Mouse (Mus musculus) gonadal fat pad, adult 2 months (tissue): ENCODE data around the gene Myh7. TPM values are rescaled to one million over a fixed set of nuclear protein-coding genes. Genes with fewer than 3 reads are reported as not detected.
"Not testable (repeated sequence)": the region's sequence is repeated elsewhere in the genome, so short reads cannot be mapped to it uniquely, and the experiment has no call there.

Experiments used
- DNase-seq: peaks from one replicate; pipeline ENCODE4 v3.0.0-alpha.2; 2012; ENCODE audit warnings: low read depth
- polyA plus RNA-seq: library from polyadenylated mRNA; depleted of rRNA; stranded (reverse); fragments of >200 nt; gene quantifications from 2 replicates; pipeline ENCODE4 v1.2.3, GENCODE M21; 2012; rRNA removed

The Myh7 gene
- polyA plus RNA-seq, result 0.18 and 0.54 TPM in 2 replicates

GRCm38 (mm10) chr14:54994136-54994868 is at the start of gene Myh7:
Gene Myh7, minus strand, starts transcription at chr14:54994626.
- DNase-seq, result no peak

- DNase-seq, result not testable (repeated sequence)
Observed at GRCm38 (mm10) chr14:55043694-55044093, 49.3 kb upstream of the Myh7 start.

GRCm38 (mm10) chr14:55032695-55033225 is 38.3 kb upstream of the Myh7 start:
- no peak for DNase-seq

- DNase-seq, result no peak
Observed at GRCm38 (mm10) chr14:55029034-55029698, 34.7 kb upstream of the Myh7 start.

DNA sequence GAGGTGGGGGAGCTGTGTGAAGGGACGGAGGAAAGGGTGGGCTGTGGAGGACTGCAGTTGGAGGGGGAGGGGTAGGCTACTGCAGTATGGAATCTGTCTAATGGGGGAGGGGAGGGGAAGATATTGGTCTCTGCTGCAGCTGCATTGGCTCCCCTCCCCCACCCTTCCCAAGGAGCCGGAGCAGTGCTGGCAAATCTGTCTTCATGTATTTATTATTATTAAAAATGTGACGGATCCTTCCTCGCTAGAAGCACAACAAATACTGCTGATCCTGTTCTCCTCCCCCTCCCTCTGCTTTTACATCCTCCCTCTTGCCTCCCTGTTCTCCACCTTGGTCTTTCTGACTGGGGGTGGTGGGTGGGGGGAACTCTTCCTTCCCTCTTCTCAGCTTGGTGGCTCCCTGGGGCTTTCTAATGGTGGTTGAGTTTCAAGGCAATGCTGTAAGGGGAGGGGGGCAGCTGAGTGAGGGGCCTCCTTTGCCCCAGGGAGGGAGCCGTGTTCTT is 34.0 kb upstream of the Myh7 start:
- no peak for DNase-seq

DNA sequence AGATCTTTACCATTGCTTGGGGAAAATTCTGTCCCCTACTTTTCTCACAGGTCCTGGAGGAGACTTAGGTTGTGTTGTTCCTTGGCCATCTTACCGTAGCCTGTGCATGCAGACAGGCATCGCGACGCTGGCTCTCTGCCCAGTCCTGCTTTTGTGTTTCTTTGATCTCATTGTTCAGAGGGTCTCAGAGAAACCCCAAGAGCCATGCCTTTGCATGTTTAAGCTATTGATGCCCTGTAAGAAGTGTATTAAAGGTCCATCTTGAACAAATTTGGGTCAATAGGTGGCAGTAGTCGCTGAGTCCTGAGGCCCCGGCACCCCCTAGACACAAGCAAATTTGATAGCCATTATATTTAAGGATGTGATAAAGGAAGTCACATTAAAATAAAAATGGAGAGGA is 33.2 kb upstream of the Myh7 start:
- DNase-seq, result no peak

- DNase-seq, result no peak
Observed at GRCm38 (mm10) chr14:55027251-55027650, 32.8 kb upstream of the Myh7 start.

- DNase-seq, result no peak
Observed at GRCm38 (mm10) chr14:55025527-55025926, 31.1 kb upstream of the Myh7 start.

- DNase-seq, result no peak
Observed at GRCm38 (mm10) chr14:55024236-55024635, 29.8 kb upstream of the Myh7 start.

GRCm38 (mm10) chr14:55023011-55023410 is 28.6 kb upstream of the Myh7 start:
- no peak for DNase-seq

GRCm38 (mm10) chr14:55020394-55020793 is 26.0 kb upstream of the Myh7 start:
- no peak for DNase-seq

- DNase-seq, result no peak
Observed at GRCm38 (mm10) chr14:55016876-55017275, 22.4 kb upstream of the Myh7 start.

DNA sequence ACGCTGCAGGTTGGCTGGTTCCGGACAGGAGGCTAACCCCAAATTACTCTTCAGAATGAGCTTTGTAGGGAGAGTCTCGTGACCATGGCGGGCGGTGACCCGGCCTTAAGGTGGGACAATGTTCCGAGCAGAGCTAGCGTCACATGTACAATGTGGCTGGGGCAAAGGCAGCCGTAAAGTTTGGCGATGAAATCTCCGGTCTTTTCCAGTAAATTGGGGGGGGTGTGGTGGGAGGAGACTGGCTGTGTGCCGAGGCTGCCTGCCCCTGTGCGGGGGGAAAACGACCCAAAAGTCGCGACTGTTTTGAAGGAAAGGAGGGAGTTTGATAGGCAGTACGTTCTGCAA is 21.3 kb upstream of the Myh7 start:
- DNase-seq, result no peak

- peak; percentile 100 for DNase-seq
Observed at GRCm38 (mm10) chr14:55014991-55015766, 20.8 kb upstream of the Myh7 start, which contains the start of gene Ngdn. Gene Ngdn, plus strand, starts transcription at chr14:55015454.

DNA sequence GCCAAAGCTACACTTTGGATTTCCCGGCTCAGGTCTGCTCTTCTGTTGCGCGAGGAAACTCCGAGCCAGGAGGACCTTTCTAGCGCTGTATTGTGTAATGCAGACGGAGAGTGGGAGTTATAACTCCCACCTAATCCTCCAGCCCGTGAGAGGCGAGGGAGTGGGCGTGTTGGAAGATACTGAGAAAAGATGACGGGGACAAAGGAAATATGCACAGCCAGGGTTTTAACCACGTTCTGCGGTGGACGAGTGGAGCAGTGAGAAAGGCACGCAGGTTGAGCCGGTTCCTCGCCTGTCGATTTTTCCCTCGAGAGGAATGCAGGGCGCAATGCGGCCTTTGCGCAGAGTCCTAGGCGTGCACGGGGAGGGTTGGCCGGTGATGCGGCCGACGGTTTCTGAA is 20.2 kb upstream of the Myh7 start:
- DNase-seq, result peak; percentile 57

GRCm38 (mm10) chr14:55011116-55011515 is 16.7 kb upstream of the Myh7 start:
- no peak for DNase-seq

GRCm38 (mm10) chr14:55008417-55008816 is 14.0 kb upstream of the Myh7 start:
- DNase-seq, result no peak

DNA sequence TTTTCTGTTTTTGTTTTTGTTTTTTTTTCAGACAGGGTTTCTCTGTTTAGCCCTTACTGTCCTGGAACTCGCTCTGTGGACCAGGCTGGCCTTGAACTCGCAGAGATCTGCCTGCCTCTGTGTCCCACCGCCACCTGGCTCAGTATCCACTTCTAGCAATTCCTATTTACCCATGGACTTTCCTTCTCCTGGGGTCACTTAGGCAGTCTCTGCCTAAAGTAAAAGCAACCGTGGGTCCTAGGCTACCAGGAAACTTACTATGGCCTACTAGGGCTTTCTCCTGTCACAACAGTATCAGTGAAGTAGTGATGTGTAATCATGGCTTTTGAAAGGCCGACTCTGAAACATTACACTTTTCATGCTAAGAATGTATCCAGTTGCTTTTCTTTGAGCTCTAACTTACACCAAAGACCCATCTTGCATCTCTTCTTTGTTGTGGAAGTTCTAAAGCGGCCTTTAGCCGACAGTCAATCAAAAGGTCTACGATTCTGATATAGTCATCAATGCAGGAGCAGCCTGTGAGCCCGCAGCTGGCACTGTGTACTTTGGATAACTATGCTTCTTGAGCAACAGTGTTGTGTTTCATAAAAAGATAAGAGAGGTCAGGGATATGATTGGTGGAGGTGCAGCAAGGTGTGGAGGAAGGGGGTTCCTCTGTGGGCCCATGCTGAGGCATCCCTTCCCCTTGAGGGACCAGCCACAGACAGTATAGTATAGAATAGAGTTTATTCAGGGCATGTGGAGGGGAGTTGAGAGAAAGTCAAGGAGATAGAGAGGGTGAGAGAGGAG is 12.9 kb upstream of the Myh7 start:
- DNase-seq, result no peak

DNA sequence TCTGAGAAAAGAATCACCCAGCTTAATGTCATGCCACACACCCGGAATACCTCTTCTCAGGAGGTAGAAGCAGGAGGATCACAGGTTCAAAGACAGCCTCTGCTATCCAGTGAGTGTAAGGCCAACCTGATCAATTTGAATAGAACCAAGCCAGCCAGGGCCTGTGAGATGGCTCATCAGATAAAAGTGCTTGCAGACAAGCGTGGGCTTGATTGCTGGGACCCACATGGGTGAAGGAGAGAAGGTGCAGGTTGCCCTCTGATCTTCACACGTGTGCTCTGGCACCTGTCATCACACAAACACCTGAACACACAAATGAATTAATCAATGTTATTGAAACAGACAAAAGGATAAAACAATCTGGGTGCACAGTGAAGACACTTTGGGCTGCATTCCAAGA is 12.1 kb upstream of the Myh7 start:
- no peak for DNase-seq

- no peak for DNase-seq
Observed at GRCm38 (mm10) chr14:55005967-55006366, 11.5 kb upstream of the Myh7 start.

DNA sequence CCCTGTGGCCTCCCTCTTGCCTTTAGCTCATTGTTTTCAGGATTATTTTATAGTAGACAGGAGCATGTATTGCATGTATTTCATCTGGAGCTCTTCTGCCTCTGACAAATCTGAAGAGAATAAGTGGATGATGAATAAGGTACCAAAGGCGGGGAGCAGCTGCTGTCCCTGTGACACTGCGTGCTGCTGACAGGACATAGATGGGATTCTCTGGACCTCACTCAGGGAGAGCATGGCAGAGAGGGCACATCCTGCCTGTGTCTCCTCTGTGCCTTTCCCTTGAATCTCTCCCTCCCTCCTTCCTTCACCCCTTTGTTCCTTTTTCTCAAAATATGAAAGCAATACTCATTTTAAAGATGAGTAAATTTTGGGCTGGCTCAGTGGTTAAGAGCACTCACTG is 11.1 kb upstream of the Myh7 start:
- no peak for DNase-seq
